22 mouse cellular contexts compared by ENCODE assay signal in the genomic region with DNA sequence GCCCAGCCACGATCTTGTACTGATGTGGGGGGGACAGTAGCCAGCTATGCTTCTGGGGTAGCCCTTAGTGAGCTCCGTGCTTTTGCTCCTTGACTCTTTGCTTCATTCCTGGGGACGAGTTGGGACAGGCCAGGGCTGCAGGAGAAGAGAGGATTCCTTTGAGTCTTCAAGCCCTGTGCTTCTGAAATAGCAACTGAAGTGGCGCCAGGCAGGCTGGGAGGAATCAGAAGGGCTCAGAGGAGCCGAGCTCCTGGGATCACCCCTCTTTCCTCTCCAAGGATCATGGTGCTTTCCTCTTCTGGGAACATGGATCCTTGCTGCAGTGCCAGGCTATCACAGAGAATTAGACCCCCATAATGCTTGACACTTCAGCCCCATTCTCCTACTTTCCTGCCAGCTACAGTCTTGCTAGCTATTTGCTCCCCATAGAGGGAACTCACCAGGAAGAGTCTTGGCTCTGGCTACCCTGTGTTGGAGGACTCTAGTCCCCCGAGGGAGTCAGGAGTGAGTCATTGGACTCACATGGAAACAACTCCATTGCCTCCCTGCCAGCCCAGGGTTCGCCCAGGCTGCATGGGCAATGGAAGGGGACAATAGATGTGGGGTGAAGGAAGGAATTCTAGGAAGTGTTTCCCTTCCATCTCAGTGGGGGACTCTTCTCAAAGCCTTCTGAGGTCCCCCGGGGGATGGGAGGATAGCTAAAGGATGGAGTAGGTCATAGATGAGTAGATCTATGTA. TPM values are rescaled to one million over a fixed set of nuclear protein-coding genes. Genes with fewer than 3 reads are reported as not detected.
DNase-seq lines count a peak whose midpoint lies in the region; ATAC-seq and TF ChIP-seq lines count a peak whose summit lies in the region.
"Had no signal": no experiment of that assay in that cellular context is flagged by ENCODE, and none has a peak within 500 bp of the region (broad histone marks: within the 10 kb centered on the region; RNA-seq: fewer than 3 reads in every experiment).

No protein-coding gene starts in this region.

- H3K4me3 ChIP-seq in heart, adult 2 months, result no peak overlapping the region
- no peak overlapping the region for H3K4me3 ChIP-seq in embryonic facial prominence, embryonic 10.5 days
- no peak overlapping the region for H3K4me3 ChIP-seq in limb, embryonic 15.5 days
- no peak overlapping the region for H3K4me3 ChIP-seq in liver, embryonic 11.5 days (ENCODE audit: low read depth, low read length)
- H3K4me3 ChIP-seq: forebrain, embryonic 10.5 days; hindbrain, embryonic 15.5 days had no signal

- no peaks in the 10 kb centered on the region for H3K27me3 ChIP-seq in heart, adult 2 months (ENCODE audit: control insufficient read depth, insufficient read depth, low read length)
- H3K27me3 ChIP-seq in embryonic facial prominence, embryonic 10.5 days (replicated peaks; ENCODE audit: low read depth, poor library complexity, severe bottlenecking), result no peaks in the 10 kb centered on the region
- H3K27me3 ChIP-seq in limb, embryonic 15.5 days, result no peaks in the 10 kb centered on the region
- H3K27me3 ChIP-seq in liver, embryonic 11.5 days (replicated peaks; ENCODE audit: control insufficient read depth, insufficient read depth, low read length), result no peaks in the 10 kb centered on the region
- H3K27me3 ChIP-seq: hindbrain, embryonic 15.5 days had no signal

- H3K9me3 ChIP-seq in embryonic facial prominence, embryonic 10.5 days, result no peaks in the 10 kb centered on the region
- no peaks in the 10 kb centered on the region for H3K9me3 ChIP-seq in limb, embryonic 15.5 days
- H3K9me3 ChIP-seq in liver, embryonic 11.5 days (ENCODE audit: control insufficient read depth, low read length), result no peaks in the 10 kb centered on the region
- H3K9me3 ChIP-seq: forebrain, embryonic 10.5 days; hindbrain, embryonic 15.5 days had no signal

- H3K9ac ChIP-seq in heart, adult 2 months (ENCODE audit: low read depth, low read length), result no peak overlapping the region
- H3K9ac ChIP-seq in limb, embryonic 15.5 days, result no peak overlapping the region
- no peak overlapping the region for H3K9ac ChIP-seq in liver, embryonic 11.5 days (ENCODE audit: low read depth, low read length)
- H3K9ac ChIP-seq: hindbrain, embryonic 15.5 days; lung, embryonic 14.5 days had no signal

- no peaks in the 10 kb centered on the region for H3K36me3 ChIP-seq in heart, adult 2 months (ENCODE audit: control insufficient read depth, insufficient read depth, low read length)
- H3K36me3 ChIP-seq in embryonic facial prominence, embryonic 10.5 days (replicated peaks), result no peaks in the 10 kb centered on the region
- H3K36me3 ChIP-seq in limb, embryonic 15.5 days, result no peaks in the 10 kb centered on the region
- H3K36me3 ChIP-seq in liver, embryonic 11.5 days (ENCODE audit: control insufficient read depth, insufficient read depth, low read length), result no peaks in the 10 kb centered on the region
- H3K36me3 ChIP-seq: forebrain, embryonic 10.5 days; hindbrain, embryonic 15.5 days had no signal

- no peak for TF ChIP-seq EP300 in heart, adult 2 months (IDR thresholded peaks at IDR 0.05; ENCODE audit: insufficient read depth, low read depth, low read length)

- H3K27ac ChIP-seq in heart, adult 2 months, result peak overlapping the region; percentile 49
- H3K27ac ChIP-seq in embryonic facial prominence, embryonic 10.5 days (replicated peaks), result peak overlapping the region; percentile 1; the same call in 1 of the 2 replicates
- peak overlapping the region; percentile 39; the same call in 1 of the 2 replicates for H3K27ac ChIP-seq in limb, embryonic 15.5 days
- H3K27ac ChIP-seq in liver, embryonic 11.5 days (ENCODE audit: low read depth, low read length), result no peak overlapping the region
- H3K27ac ChIP-seq: forebrain, embryonic 10.5 days; hindbrain, embryonic 15.5 days; macrophage had no signal

- H3K4me1 ChIP-seq in heart, adult 2 months (ENCODE audit: control insufficient read depth, insufficient read depth, low read length), result peaks cover 20% of the 10 kb centered on the region
- H3K4me1 ChIP-seq in embryonic facial prominence, embryonic 10.5 days, result peaks cover 45% of the 10 kb centered on the region
- H3K4me1 ChIP-seq in limb, embryonic 15.5 days, result peaks cover 45% of the 10 kb centered on the region
- no peaks in the 10 kb centered on the region for H3K4me1 ChIP-seq in liver, embryonic 11.5 days (replicated peaks; ENCODE audit: control insufficient read depth, insufficient read depth, low read length)

- 61% methylated on average over 8 of the region's 8 CpGs for WGBS in heart, adult 2 months
- WGBS in embryonic facial prominence, embryonic 10.5 days, result 76% methylated on average over 8 of the region's 8 CpGs
- 70% methylated on average over 8 of the region's 8 CpGs for WGBS in limb, embryonic 15.5 days
- 72% methylated on average over 8 of the region's 8 CpGs for WGBS in liver, embryonic 11.5 days

- intact Hi-C loops in heart, adult 2 months (cut with DNase I), result no loop called here

- no peak overlapping the region for H3K4me2 ChIP-seq in limb, embryonic 15.5 days
- no peak overlapping the region for H3K4me2 ChIP-seq in liver, embryonic 11.5 days
- H3K4me2 ChIP-seq: hindbrain, embryonic 15.5 days; lung, embryonic 14.5 days had no signal

- ATAC-seq in limb, embryonic 15.5 days (ENCODE audit: insufficient number of reproducible peaks, low FRiP score, low TSS enrichment, low read depth), result no peak
- no peak for ATAC-seq in liver, embryonic 11.5 days (replicated peaks; ENCODE audit: low FRiP score)

- TF ChIP-seq POLR2A in heart, adult 2 months (IDR thresholded peaks at IDR 0.05; ENCODE audit: insufficient read depth, low read depth, low read length), result no peak

- no peaks in the 10 kb centered on the region for H3K79me2 ChIP-seq in heart, adult 2 months (replicated peaks; ENCODE audit: control insufficient read depth, insufficient read depth, low read length)

- no peak for TF ChIP-seq CTCF in heart, adult 2 months (IDR thresholded peaks at IDR 0.05)

- DNase-seq in heart, adult 2 months, result peak; percentile 59 to 72
- DNase-seq in heart, adult 8-10 months (ENCODE audit: low spot score), result no peak
- DNase-seq in Muller cell, postnatal 12 days (ENCODE audit: inconsistent ontology term), result peak; percentile 89
- DNase-seq in embryonic facial prominence, embryonic 10.5 days (ENCODE audit: low spot score), result no peak
- DNase-seq in spleen, postnatal 14 days (ENCODE audit: low spot score in 2 of 2), result no peak
- no peak for DNase-seq in liver, embryonic 11.5 days (ENCODE audit: low spot score)
- no peak for DNase-seq in urinary bladder, adult 2 months (ENCODE audit: low spot score)
- DNase-seq: adrenal gland, adult 8-10 months; cerebellum, postnatal 10 days; kidney, adult 11 months; kidney, postnatal 10 days; lung, embryonic 14.5 days; midbrain, embryonic 14.5 days; right cerebral cortex, postnatal 14 days had no signal

RNA-seq across cellular contexts. Expression of a gene that starts 1.1 kb away (rescaled TPM):
- not detected for total RNA-seq in heart, adult 2 months (2021)
- not detected in 2 replicates for polyA plus RNA-seq in heart, adult 2 months (2012; rRNA removed)
- not detected for total RNA-seq in heart, adult 8-10 months (2022)
- not detected in 2 replicates for polyA plus RNA-seq in embryonic facial prominence, embryonic 10.5 days (2016; fragmentation: Nextera tagmentation; extraction: Ambion mirVana)
- polyA plus RNA-seq in limb, embryonic 15.5 days (2015; fragmentation: Nextera tagmentation; extraction: Ambion mirVana), result not detected in 2 replicates
- polyA plus RNA-seq in liver, embryonic 11.5 days (2014; fragmentation: Nextera tagmentation; extraction: Ambion mirVana), result not detected in 2 replicates
- 0.41 and 0.81 TPM in 2 replicates for polyA plus RNA-seq in urinary bladder, adult 2 months (2012; rRNA removed)
- total RNA-seq: adrenal gland, adult 8-10 months; left cerebral cortex, postnatal 10 days; liver, adult 2 months had no signal
- polyA plus RNA-seq: forebrain, embryonic 10.5 days; heart, embryonic 16.5 days; hindbrain, embryonic 15.5 days; liver, adult 2 months; lung, embryonic 14.5 days; macrophage; midbrain, embryonic 14.5 days; thymus, postnatal 0 days had no signal

RNA-seq across cellular contexts. Expression of a gene that starts 2.9 kb away (rescaled TPM):
- 10 to 100 TPM in 1 of 2 experiments, 1 to 10 TPM in 1; 9.9 to 11.4 TPM for total RNA-seq in heart, adult 2 months (2021)
- polyA plus RNA-seq in heart, adult 2 months (2012; rRNA removed), result 20.4 and 26.3 TPM in 2 replicates
- total RNA-seq in heart, adult 8-10 months (2022), result 10 to 100 TPM in 2 of 4 experiments, 1 to 10 TPM in 2; 5.9 to 16.2 (median 9.5) TPM
- 1.1 TPM in 1 of 2 replicates, not detected in the other for polyA plus RNA-seq in embryonic facial prominence, embryonic 10.5 days (2016; fragmentation: Nextera tagmentation; extraction: Ambion mirVana)
- 21.0 and 29.6 TPM in 2 replicates for polyA plus RNA-seq in limb, embryonic 15.5 days (2015; fragmentation: Nextera tagmentation; extraction: Ambion mirVana)
- 0.69 and 0.77 TPM in 2 replicates for polyA plus RNA-seq in liver, embryonic 11.5 days (2014; fragmentation: Nextera tagmentation; extraction: Ambion mirVana)
- polyA plus RNA-seq in urinary bladder, adult 2 months (2012; rRNA removed), result 263 and 329 TPM in 2 replicates
- polyA plus RNA-seq: forebrain, embryonic 10.5 days had no signal

RNA-seq across cellular contexts. Expression of a gene that starts 7.7 kb away (rescaled TPM):
- not detected for total RNA-seq in heart, adult 2 months (2021)
- polyA plus RNA-seq in heart, adult 2 months (2012; rRNA removed), result not detected in 2 replicates
- total RNA-seq in heart, adult 8-10 months (2022), result not detected
- polyA plus RNA-seq in embryonic facial prominence, embryonic 10.5 days (2016; fragmentation: Nextera tagmentation; extraction: Ambion mirVana), result not detected in 2 replicates
- not detected in 2 replicates for polyA plus RNA-seq in limb, embryonic 15.5 days (2015; fragmentation: Nextera tagmentation; extraction: Ambion mirVana)
- polyA plus RNA-seq in liver, embryonic 11.5 days (2014; fragmentation: Nextera tagmentation; extraction: Ambion mirVana), result not detected in 2 replicates
- 9.8 and 10.2 TPM in 2 replicates for polyA plus RNA-seq in urinary bladder, adult 2 months (2012; rRNA removed)
- total RNA-seq: adrenal gland, adult 8-10 months; left cerebral cortex, postnatal 10 days; liver, adult 2 months had no signal
- polyA plus RNA-seq: forebrain, embryonic 10.5 days; heart, embryonic 16.5 days; hindbrain, embryonic 15.5 days; liver, adult 2 months; lung, embryonic 14.5 days; macrophage; midbrain, embryonic 14.5 days had no signal

RNA-seq across cellular contexts. Expression of a gene that starts 10.6 kb away (rescaled TPM):
- total RNA-seq in heart, adult 2 months (2021), result not detected
- polyA plus RNA-seq in heart, adult 2 months (2012; rRNA removed), result not detected in 2 replicates
- total RNA-seq in heart, adult 8-10 months (2022), result not detected
- polyA plus RNA-seq in embryonic facial prominence, embryonic 10.5 days (2016; fragmentation: Nextera tagmentation; extraction: Ambion mirVana), result not detected in 2 replicates
- not detected in 2 replicates for polyA plus RNA-seq in limb, embryonic 15.5 days (2015; fragmentation: Nextera tagmentation; extraction: Ambion mirVana)
- not detected in 2 replicates for polyA plus RNA-seq in liver, embryonic 11.5 days (2014; fragmentation: Nextera tagmentation; extraction: Ambion mirVana)
- polyA plus RNA-seq in urinary bladder, adult 2 months (2012; rRNA removed), result not detected in 2 replicates
- total RNA-seq: adrenal gland, adult 8-10 months; left cerebral cortex, postnatal 10 days; liver, adult 2 months had no signal
- polyA plus RNA-seq: forebrain, embryonic 10.5 days; heart, embryonic 16.5 days; hindbrain, embryonic 15.5 days; liver, adult 2 months; lung, embryonic 14.5 days; macrophage; midbrain, embryonic 14.5 days had no signal

RNA-seq across cellular contexts. Expression of a gene that starts 12.1 kb away (rescaled TPM):
- total RNA-seq in heart, adult 2 months (2021), result 10 to 100 TPM; 65.8 to 79.9 TPM
- polyA plus RNA-seq in heart, adult 2 months (2012; rRNA removed), result 141 and 158 TPM in 2 replicates
- total RNA-seq in heart, adult 8-10 months (2022), result 10 to 100 TPM; 54.7 to 77.4 (median 69.0) TPM
- polyA plus RNA-seq in embryonic facial prominence, embryonic 10.5 days (2016; fragmentation: Nextera tagmentation; extraction: Ambion mirVana), result 17.7 and 21.3 TPM in 2 replicates
- polyA plus RNA-seq in limb, embryonic 15.5 days (2015; fragmentation: Nextera tagmentation; extraction: Ambion mirVana), result 481 and 553 TPM in 2 replicates
- 13.9 and 14.6 TPM in 2 replicates for polyA plus RNA-seq in liver, embryonic 11.5 days (2014; fragmentation: Nextera tagmentation; extraction: Ambion mirVana)
- 3,944 and 6,594 TPM in 2 replicates for polyA plus RNA-seq in urinary bladder, adult 2 months (2012; rRNA removed)

Comparison
In these comparisons a context has a peak if more than half of its experiments do, and no peak if none do; other contexts are left out.
1. DNase-seq: peak in heart, adult 2 months (2 of 2) and Muller cell, postnatal 12 days (single experiment); none in heart, adult 8-10 months (single experiment), embryonic facial prominence, embryonic 10.5 days (single experiment), spleen, postnatal 14 days (0 of 2), liver, embryonic 11.5 days (single experiment) and urinary bladder, adult 2 months (single experiment).